Mouse (Mus musculus) left cerebral cortex, postnatal 36 days (tissue): ENCODE results near the gene Plac8. TPM values are rescaled to one million over a fixed set of nuclear protein-coding genes. Genes with fewer than 3 reads are reported as not detected.

Experiments
- DNase-seq, 2 experiments: peaks; one replicate each; pipeline ENCODE4 v3.0.0; 2021 to 2022; ENCODE audit warnings: low spot score in 2 of 2, mixed read lengths in 1 of 2
- intact Hi-C: fragments of 180-260 bp; cut with DNase I; formaldehyde crosslinking; loops from one replicate; pipeline ENCODE4 v1.15.1; 2025
- total RNA-seq, 2 experiments: library from RNA; stranded (reverse); gene quantifications; 2 replicates each; pipeline ENCODE4 v1.2.3; 2021

Plac8 gene
- total RNA-seq, 2 experiments from 2014 or later: not detected

- intact Hi-C loops: no loop called here
- no peak for DNase-seq
Observed at GRCm38 (mm10) chr5:100582435-100582826, 10.4 kb upstream of the Plac8 start.

DNA sequence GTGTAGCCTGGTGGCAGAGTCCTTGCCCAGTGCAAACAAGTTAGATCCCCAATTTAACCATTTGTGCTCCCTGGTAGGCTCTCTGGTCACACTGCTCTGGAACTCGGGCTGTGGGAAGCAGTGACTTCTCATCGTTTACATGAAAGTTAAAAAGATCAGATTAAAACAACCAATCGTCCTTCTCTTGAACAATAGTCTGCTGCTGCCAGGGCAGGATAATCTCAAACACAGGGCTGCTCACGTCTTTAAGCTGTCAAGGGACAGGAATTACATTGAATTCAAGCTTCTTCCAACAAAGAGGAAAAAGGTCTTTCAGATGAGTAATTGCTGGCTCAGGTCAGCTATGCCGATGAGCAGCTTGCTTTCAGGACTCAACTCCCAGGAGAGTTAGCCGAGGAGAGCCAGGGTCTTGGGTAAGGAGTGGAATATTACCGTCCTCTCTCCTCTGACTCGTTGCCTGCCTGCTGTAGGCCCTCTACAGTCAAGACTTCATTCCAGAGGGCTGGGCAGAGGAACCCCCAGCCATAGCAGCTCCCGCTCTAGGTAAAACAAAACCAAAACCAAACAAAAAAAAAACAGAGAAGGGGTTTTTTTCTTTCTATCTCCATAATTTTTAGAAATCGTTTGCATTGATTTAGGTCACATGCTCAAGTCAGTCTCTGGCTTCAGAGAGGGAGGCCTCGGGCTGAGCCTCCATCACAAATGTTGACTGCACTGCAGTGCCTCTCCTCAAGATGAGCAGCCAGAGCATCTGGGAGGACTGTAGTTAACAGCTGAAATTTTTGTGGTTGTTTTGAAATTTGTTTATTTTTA lies 9.8 kb upstream of the Plac8 start:
- intact Hi-C loops: no loop called here
- no peak for DNase-seq

GRCm38 (mm10) chr5:100578863-100579411 lies 6.9 kb upstream of the Plac8 start:
- intact Hi-C loops: no loop called here

DNA sequence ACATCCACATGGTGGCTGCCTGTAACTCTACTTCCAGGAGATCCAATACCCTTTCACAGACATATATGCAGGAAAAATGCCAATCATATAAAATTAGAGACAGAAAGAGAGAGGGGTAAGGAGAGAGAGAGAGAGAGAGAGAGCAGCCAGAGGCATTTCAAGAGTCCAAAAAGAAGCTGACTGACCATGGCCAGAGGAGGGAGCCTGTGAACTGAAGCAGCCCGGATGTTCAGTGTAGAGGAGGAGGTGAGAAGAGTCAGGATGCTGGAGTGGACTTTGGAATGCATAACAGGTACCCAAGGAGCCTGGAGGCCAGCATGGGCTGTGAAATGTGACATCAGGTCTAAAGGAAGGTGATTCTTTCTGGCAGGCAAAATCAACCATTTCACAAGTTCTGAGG lies 2.7 kb upstream of the Plac8 start:
- intact Hi-C loops: no loop called here

More at GRCm38 (mm10) chr5:100578863-100579411, 6.9 kb upstream of the Plac8 start:
- no peak for DNase-seq

DNA sequence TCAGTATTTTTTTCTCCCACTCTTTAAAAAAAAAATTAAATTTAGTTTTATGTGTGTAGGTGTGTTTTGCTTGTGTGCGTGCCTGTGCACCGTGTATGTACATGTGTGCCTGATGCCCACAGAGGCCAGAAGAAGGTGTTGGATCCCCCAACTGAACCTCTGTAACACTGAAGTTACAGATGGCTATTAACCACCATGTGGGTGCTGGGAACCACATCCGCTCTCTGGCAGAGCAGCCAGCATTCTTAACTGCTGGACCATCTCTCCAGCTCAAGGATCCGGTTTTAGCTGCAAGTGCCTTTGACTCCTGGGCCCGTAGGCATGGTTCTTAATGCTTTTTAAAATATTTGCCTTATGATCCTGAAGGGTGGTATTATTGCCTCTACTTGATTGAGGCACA lies 1.2 kb upstream of the Plac8 start:
- intact Hi-C loops: no loop called here
- DNase-seq: no peak

More for the DNA sequence above, 2.7 kb upstream of the Plac8 start:
- DNase-seq: no peak

DNA sequence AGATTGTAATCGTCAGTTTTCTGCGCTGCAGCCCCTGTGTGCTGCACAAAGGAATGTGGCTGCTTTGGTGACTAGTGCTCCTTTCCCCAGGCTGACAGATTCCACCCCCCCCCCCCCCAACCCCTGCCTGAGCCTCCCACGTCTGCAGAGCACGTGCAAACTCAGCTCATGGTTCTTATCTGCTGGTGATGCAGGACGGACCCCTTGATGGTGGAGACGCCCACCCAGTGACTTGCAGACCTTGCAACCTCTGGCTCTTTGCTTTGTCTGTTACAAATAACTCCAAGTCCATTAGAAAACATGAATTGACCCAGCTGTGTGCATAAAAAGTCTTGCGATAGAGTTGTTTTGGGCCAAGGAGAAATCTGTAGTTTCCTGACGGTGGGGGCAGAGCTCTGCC lies 1.3 kb downstream of the Plac8 start:
- intact Hi-C loops: no loop called here
- no peak for DNase-seq

DNA sequence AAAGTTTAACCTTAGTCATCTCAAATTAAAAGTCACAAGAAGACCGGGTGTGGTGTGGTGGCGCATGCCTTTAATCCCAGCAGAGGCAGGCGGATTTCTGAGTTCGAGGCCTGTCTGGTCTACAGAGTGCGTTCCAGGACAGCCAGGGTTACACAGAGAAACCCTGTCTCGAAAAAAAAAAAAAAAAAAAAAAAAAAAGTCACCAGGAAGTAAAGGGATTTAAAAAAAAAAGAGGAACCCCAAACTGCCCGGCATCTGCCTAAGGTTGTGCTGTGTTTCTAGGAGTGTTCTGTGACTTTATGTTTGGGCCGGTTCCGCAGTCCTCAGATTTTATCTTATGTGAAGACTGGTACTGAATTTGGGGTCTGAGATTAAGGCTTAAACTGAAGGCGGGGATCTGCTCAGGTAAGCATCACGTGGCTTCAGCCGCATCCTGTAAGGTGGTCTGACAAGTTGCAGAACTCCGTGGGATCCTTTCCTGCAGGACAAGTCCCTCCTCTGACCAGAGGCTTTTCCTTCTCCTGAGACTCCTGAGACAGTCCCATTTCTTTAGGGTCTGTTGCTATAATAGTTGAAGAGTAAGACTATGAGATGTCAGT lies 1.9 kb downstream of the Plac8 start:
- intact Hi-C loops: no loop called here
- DNase-seq: no peak

DNA sequence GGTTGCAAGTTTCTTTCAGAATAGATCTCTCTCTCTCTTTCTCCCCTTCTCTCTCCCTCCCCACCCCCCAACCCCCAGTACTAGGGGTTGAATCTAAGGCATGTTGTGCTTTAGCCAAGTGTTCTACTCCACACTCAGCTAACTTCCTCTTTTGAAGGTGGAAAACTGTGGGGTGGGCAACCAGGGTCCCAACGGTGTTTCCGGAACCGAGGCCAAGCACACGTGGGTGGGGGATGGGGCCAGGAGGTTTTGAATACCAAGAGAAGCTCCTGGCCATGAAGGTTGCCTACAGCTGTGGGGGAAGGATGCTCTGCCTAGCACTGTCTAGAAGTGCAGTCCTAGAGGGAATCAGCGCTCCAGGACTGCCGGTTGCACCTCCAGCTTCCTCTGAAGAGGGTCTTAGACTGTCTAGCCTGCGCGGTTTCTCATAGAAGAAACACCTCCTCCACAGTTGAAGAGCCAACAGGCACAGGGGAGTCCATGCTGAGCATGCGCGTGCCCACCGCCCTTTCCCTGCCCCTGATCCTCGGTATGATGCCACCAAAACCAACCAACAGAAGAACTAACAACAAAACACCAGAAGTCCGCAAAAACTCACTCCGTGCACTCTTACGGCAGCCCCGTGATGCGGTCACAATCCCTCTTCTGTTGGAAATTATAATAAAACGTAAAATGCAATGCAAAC lies 2.7 kb downstream of the Plac8 start:
- no peak for DNase-seq
- intact Hi-C loops: no loop called here

GRCm38 (mm10) chr5:100568802-100569201 lies 3.2 kb downstream of the Plac8 start:
- intact Hi-C loops: no loop called here

GRCm38 (mm10) chr5:100568177-100568576 lies 3.9 kb downstream of the Plac8 start:
- DNase-seq: no peak
- intact Hi-C loops: no loop called here

More at GRCm38 (mm10) chr5:100568802-100569201, 3.2 kb downstream of the Plac8 start:
- no peak for DNase-seq

DNA sequence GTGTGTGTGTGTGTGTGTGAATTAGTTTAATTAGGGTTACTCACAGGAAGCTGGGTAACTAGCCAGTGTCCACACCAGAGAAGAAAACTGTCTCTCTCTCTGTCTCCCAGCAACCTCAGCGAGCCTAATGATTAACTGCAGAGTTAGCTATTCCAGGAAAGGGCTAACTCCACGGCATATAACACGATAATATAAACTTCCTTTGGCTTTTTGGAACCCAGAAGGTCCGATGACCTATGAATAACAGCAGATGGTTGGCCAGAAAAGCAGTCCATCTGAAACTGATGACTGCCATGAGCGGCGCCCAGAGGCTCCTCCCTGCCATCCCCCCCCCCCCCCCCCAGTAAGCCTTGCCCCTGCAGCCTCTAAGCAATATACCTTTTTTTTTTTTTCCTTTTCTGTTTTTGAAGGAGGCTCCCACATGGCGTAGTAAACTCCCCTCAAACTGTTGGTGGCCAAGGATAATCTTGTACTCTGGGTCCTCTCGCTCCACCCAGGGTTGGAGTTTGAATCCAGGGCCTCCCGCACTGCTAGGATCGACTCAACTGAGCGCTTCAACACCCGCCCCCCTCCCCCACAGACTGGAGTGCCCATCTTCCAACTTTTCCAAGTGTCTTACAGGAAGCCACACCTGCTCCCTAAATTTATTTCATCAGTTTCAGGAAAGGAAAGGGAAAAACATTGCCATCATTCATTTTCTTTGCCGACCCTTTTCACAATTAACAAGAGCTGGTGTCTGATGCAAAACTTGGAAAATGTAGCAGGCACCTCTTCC lies 4.6 kb downstream of the Plac8 start:
- no peak for DNase-seq
- intact Hi-C loops: no loop called here

DNA sequence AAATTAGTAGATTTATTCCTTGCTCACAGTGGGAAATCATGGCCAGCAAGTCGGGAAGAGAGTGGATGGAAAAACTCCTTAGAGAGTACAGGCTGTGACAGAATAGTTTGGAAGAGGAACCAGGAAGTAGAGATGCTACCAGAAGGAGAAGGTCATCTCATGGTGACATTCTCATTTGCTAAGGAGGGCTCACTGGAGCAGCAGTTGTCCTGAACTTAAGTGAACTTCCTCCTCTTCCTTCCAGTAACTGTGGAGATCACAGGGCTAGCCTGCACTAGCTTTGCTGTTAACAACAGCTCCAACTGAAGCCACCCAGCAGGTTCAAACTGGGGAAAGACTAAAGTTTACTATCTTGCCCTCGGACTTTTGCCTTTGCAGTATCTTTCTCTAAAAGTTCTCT lies 5.2 kb downstream of the Plac8 start:
- no peak for DNase-seq
- intact Hi-C loops: no loop called here

DNA sequence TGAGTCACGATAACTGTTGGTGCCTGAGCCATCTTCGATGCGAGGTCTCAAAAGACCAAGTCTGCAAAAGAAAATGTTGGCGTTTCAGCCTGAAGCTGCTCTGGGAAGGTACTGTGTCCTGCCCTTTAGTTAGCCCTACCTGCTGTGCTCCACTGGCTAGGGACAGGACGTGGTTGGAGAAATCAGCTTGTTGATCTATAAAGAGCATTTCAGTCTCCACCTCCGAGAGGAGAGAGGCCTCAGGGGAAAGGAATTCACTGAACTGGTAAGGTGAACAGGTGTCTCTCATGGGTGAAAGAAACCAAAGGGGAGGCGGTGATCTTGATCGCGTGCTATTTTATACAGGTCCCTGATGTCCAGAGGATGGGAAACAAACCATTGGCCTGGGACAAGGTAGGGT lies 9.3 kb downstream of the Plac8 start:
- intact Hi-C loops: loop anchor here (5.0 kb wide), 1 partner anchor 100 kb away; no protein-coding TSS in a partner anchor
- DNase-seq: no peak

- DNase-seq: no peak
- intact Hi-C loops: no loop called here
Observed at GRCm38 (mm10) chr5:100559357-100559756, 12.7 kb downstream of the Plac8 start.

DNA sequence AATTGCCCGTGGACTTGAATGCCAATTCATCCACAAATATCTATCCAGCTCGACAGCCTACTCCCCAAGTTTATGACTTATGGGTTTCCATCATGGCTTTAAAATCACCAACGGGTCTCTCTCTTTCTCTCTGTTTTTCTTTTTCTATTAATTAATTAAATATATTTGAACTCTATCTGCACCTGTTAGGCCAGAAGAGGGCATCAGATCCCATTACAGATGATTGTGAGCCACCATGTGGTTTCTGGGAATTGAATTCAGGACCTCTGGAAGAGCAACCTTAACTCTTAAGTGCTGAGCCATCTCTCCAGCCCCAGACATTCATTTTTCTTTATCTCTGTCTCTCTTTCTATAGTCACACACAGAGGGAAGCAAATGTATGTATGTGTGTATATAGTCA lies 13.3 kb downstream of the Plac8 start:
- intact Hi-C loops: no loop called here
- DNase-seq: no peak

DNA sequence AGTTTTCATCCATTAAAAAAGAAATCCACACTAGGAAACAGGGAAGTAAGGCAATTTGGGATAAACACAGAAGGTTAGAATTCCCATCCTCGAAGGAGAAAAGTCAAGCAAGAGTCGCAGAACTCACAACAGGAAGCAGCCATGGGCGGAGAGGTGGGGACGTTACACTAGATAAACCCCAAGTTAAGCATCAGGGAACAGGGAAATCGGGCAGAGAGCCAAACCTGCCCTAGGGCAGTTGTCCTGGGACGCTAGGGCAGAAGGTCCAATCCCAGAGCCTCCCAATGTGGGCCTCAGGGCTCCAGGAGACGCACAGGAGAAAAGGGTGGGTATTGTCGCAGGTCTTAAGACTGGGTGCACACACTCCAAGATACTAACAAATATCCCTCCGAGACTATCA lies 14.5 kb downstream of the Plac8 start:
- DNase-seq: no peak
- intact Hi-C loops: no loop called here

- DNase-seq: no peak
- intact Hi-C loops: no loop called here
Observed at GRCm38 (mm10) chr5:100557019-100557418, 15.0 kb downstream of the Plac8 start.

GRCm38 (mm10) chr5:100553426-100553825 lies 18.6 kb downstream of the Plac8 start:
- intact Hi-C loops: no loop called here

DNA sequence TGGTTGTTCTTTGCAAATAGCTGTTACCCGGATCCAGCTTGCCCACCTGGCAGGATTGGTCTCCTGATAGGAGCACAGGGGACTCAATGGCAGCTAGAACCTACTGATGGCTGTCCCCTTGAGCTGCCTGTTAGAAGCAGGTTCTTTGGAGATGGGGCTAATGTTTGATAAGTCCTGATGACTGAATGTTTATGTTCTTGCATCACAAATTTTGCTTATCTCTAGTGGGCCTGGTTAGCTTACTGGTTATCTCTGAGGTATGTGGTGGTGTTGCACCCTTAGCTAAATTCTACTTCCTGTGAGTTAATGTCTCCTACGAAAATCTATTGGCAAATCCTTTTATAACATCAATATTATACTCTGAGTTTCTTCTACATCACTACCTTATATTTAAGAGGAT lies 20.1 kb downstream of the Plac8 start:
- no peak for DNase-seq
- intact Hi-C loops: no loop called here

More at GRCm38 (mm10) chr5:100553426-100553825, 18.6 kb downstream of the Plac8 start:
- DNase-seq: no peak

- DNase-seq: no peak
- intact Hi-C loops: no loop called here
Observed at GRCm38 (mm10) chr5:100550151-100550550, 21.9 kb downstream of the Plac8 start.
